Mouse (Mus musculus) limb, embryonic 11.5 days (tissue): ENCODE measurements around the gene Nr1d1. TPM values are rescaled to one million over a fixed set of nuclear protein-coding genes. Genes with fewer than 3 reads are reported as not detected.

ENCODE experiments used
- ATAC-seq: fragments of 200-750 bp; cut with Nextera tagmentation; 2 replicates; pipeline ENCODE4 v1.8.0; 2017; ENCODE audit warnings: low read depth; ENCODE audit not compliant: insufficient number of reproducible peaks, low FRiP score, low TSS enrichment
- DNase-seq: peaks from one replicate; pipeline ENCODE4 v3.0.0-alpha.2; 2015; ENCODE audit warnings: low spot score
- H3K27ac ChIP-seq: fragments of 300-500 bp; sonication (generic); replicated peaks from 2 replicates; pipeline ENCODE4 v1.5.1; 2014; ENCODE audit warnings: low read depth, mild to moderate bottlenecking, low read length
- H3K27me3 ChIP-seq: fragments of 300-500 bp; sonication (generic); 2 replicates; pipeline ENCODE4 v1.6.1; 2014; ENCODE audit warnings: mild to moderate bottlenecking, low read length, mixed read lengths; ENCODE audit not compliant: control insufficient read depth, insufficient read depth
- H3K36me3 ChIP-seq: fragments of 300-500 bp; sonication (generic); 2 replicates; pipeline ENCODE4 v1.6.1; 2014; ENCODE audit warnings: mild to moderate bottlenecking, low read length, moderate library complexity, mixed read lengths; ENCODE audit not compliant: control insufficient read depth, insufficient read depth
- H3K4me1 ChIP-seq: fragments of 300-500 bp; sonication (generic); 2 replicates; pipeline ENCODE4 v1.6.1; 2014; ENCODE audit warnings: low read length, mixed read lengths; ENCODE audit not compliant: control insufficient read depth, insufficient read depth
- H3K4me2 ChIP-seq: fragments of 300-500 bp; sonication (generic); 2 replicates; pipeline ENCODE4 v1.6.1; 2014; ENCODE audit warnings: low read depth, mild to moderate bottlenecking, moderate library complexity; ENCODE audit not compliant: severe bottlenecking
- H3K4me3 ChIP-seq: fragments of 300-500 bp; sonication (generic); 2 replicates; pipeline ENCODE4 v1.5.1; 2014; ENCODE audit warnings: low read depth, low read length
- H3K9ac ChIP-seq: fragments of 300-500 bp; sonication (generic); 2 replicates; pipeline ENCODE4 v1.6.1; 2014; ENCODE audit warnings: mild to moderate bottlenecking, low read length
- H3K9me3 ChIP-seq: fragments of 300-500 bp; sonication (generic); 2 replicates; pipeline ENCODE4 v1.6.1; 2016; ENCODE audit warnings: low read length; ENCODE audit not compliant: control insufficient read depth
- WGBS: fragments of 180-500 bp; shearing (Covaris S2); extraction: QIAGEN DNeasy Blood & Tissue Kit; methylation state at CpG from one replicate; pipeline ENCODE4 v1.1.7; 2014; 5-methylcytosine and 5-hydroxymethylcytosine counted together
- polyA plus RNA-seq: library from polyadenylated mRNA; unstranded; fragments of >200 nt; fragmentation: Nextera tagmentation; extraction: Ambion mirVana; gene quantifications from 2 replicates; pipeline ENCODE4 v1.2.1, GENCODE M21; 2014

The Nr1d1 gene
- polyA plus RNA-seq, 1 experiment from 2014 or later = 1.0 TPM

DNA sequence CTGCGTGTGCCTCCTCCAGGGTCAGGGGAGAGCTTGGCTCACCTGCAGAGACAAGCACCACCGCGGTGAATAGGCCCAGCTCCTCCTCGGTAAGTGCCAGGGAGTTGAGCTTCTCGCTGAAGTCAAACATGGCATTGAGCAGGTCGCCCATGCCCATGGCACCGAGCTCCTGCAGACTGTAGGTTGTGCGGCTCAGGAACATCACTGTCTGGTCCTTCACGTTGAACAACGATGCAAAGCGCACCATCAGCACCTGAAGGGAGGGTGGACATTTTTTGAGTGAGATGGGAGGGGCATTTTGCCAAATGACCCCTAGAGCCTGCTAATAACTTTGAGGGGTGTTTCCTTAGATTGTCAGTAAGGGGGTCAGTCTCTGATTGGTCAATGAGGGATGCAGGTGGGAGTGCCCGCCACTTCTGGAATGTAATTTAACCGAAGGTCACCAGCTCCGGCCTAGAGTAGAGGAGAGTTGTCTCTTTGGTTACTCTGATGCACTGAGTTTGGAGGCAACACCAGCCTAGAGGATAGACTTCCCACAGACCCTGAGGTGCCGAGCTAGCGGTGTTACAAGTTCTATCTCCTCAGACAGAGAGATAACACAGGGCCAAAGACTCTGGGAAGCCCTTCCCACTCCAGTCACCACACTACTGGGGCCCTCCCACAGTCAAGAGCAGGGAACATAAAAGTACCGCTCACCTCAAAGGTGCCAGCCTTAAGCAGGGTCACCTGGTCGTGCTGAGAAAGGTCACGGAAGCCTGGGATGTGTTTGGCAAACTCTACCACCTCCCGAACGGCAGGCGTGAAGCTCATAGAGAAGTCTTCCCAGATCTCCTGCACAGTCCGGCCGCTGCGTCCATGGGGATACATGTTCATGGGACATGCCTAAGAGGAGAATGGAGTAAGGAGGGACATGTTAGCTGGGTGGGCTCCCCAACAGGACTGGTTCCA lies 5.9 kb downstream of the Nr1d1 start:
- no peak for DNase-seq
- 85% methylated on average over 25 of the region's 25 CpGs for WGBS
- Histone ChIP-seq H3K4me1 (peaks cover 26% of the 10 kb centered on the region), H3K9ac (no peak overlapping the region), H3K27ac (no peak overlapping the region), H3K4me2 (no peak overlapping the region), H3K36me3 (peaks cover 12% of the 10 kb centered on the region), H3K9me3 (no peaks in the 10 kb centered on the region), H3K4me3 (no peak overlapping the region; the same call in 1 of the 2 replicates), H3K27me3 (no peaks in the 10 kb centered on the region)
- no peak for ATAC-seq

DNA sequence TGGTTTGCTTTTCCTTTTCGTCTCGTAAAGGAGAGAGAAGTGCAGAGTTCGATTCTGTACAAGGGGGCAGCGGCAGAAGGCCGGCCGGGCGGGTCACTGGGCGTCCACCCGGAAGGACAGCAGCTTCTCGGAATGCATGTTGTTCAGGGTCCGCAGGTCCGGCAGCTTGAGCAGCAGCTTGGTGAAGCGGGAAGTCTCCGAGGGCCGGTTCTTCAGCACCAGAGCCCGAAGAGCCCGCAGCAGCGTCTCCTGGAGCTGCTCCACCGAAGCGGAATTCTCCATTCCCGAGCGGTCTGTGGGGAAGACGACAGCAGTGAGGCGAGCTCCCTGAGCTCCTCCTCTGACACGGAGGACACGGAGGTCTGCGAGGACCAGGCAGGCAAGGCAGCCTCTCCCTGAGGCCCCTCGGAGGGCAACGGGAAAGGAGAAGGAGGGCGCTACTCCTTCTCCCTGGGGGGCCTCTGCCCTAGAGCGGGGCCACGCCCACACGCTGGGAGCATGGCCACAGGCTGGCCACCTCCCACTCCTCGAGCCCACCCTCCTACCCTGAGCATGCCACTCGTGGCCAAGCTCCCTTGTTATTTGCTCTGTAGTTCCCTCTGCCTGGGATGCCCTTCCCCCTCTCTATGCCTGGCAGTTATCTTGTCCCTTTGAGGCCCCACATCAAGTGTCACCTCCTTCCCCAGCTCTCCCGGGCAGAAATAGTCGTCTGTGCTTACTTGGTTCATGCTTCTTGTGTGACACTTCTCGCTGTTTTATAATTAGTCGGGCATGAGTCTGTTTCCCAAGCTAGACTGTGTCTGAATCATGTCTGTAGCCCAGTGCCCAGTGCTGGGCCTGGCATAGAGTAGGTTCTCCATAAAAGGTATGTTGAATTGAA lies 6.8 kb downstream of the Nr1d1 start:
- no peak for ATAC-seq
- peaks cover 23% of the 10 kb centered on the region for H3K4me1 ChIP-seq
- peak overlapping the region; percentile 9; the same call in 1 of the 2 replicates for H3K9ac ChIP-seq

DNA sequence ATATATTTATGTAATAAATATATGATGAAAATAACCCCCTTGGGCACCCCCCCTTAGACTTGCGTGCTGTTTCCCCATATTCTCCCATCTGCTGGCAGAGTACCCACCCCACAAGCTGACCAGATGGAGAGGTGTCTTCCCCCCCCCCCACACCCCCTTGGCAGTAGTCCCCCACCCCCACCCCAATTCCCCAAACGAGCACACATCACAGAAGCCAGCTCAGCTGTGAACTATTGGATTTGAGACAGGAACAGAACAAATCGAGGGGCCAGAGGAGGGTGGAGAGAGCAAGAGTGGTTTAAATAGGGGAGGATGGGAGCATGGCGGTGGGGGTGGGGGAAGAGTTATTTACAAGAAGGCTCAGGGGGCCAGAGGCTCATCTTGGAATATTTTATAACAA lies 7.4 kb downstream of the Nr1d1 start:
- no peak overlapping the region for H3K27ac ChIP-seq
- ATAC-seq (no peak), DNase-seq (no peak)
- no peak overlapping the region for H3K9ac ChIP-seq
- H3K4me3 ChIP-seq = no peak overlapping the region
- no peaks in the 10 kb centered on the region for H3K27me3 ChIP-seq
- peaks cover 13% of the 10 kb centered on the region for H3K36me3 ChIP-seq
- no peaks in the 10 kb centered on the region for H3K9me3 ChIP-seq
- peaks cover 21% of the 10 kb centered on the region for H3K4me1 ChIP-seq
- H3K4me2 ChIP-seq = no peak overlapping the region
- 32% methylated on average over 4 of the region's 4 CpGs for WGBS

More for the DNA sequence above, 6.8 kb downstream of the Nr1d1 start:
- no peak overlapping the region for H3K27ac ChIP-seq
- peaks cover 13% of the 10 kb centered on the region for H3K36me3 ChIP-seq
- no peak overlapping the region; the same call in 1 of the 2 replicates for H3K4me3 ChIP-seq
- no peaks in the 10 kb centered on the region for H3K9me3 ChIP-seq
- peak overlapping the region; percentile 30 for H3K4me2 ChIP-seq
- DNase-seq = no peak
- 31% methylated on average over 37 of the region's 39 CpGs for WGBS
- H3K27me3 ChIP-seq = no peaks in the 10 kb centered on the region

DNA sequence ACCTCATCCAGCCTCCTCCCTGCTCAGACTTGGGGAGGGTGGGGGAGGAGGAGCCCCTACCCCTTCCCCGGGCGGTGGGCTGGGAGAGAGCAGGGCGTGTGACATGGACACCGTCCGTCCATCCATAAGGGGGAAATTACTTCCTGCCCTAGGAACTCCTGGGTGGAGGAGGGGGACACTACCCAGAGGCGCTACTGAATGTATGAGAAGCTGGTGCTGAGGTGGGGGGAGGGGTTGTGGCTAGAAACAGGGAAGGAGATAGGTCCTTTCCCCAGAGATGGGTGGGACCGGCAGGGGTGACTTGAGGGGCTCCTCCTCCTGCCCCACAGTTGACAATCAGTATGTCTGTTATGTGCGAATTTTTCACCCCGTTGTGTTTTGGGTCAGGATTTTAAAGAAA lies 7.9 kb downstream of the Nr1d1 start:
- WGBS = 11% methylated on average over 9 of the region's 9 CpGs
- Histone ChIP-seq H3K4me2 (no peak overlapping the region), H3K27ac (no peak overlapping the region), H3K27me3 (no peaks in the 10 kb centered on the region), H3K9ac (no peak overlapping the region), H3K4me3 (no peak overlapping the region), H3K9me3 (no peaks in the 10 kb centered on the region), H3K36me3 (peaks cover 13% of the 10 kb centered on the region), H3K4me1 (peaks cover 21% of the 10 kb centered on the region)
- ATAC-seq = peak; percentile 13; the same call in 1 of the 2 replicates
- DNase-seq = no peak

DNA sequence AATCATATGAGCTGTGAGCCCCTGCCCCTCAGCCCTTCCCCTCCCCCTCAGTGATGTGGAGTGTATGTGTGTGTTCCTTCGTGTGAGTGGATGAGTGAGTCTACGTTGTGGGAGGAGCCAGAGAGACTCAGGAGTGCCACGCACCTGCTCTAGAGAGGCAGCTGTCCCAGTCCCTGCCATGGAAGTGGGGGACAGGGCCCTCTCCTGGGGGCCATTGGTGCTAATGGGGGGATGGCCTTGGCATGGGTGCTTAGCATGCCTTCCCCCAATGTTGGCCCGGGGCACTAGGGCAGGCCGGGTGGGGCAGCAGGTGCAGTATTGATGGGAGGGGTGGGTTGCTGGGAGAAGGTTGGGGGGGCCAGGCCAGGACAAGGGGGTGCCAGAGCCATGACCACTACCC lies 8.3 kb downstream of the Nr1d1 start:
- ATAC-seq (no peak), DNase-seq (no peak)
- Histone ChIP-seq H3K4me2 (no peak overlapping the region), H3K27ac (no peak overlapping the region), H3K36me3 (peaks cover 13% of the 10 kb centered on the region), H3K9ac (no peak overlapping the region), H3K4me3 (no peak overlapping the region), H3K4me1 (peaks cover 21% of the 10 kb centered on the region), H3K27me3 (no peaks in the 10 kb centered on the region), H3K9me3 (no peaks in the 10 kb centered on the region)
- 64% methylated on average over 5 of the region's 5 CpGs for WGBS

DNA sequence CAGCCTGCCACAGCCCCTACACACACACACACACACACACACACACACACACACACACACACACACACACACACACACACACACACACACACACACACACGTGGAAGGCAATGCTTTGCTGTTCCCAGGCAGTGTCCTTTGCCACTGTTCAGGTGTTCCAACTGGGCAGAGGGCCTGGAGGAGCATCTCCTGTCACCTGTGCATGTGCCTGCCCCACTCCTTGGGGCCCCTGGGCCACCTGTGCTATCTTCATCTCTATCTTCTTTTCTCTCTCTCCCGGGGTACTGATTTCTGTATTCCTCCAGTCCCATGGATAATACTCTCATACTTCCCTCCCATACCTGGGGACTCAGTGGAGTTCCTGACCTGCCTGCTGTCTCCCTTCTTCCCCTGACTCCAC lies 8.8 kb downstream of the Nr1d1 start:
- Histone ChIP-seq H3K27ac (no peak overlapping the region), H3K9ac (no peak overlapping the region), H3K36me3 (peaks cover 13% of the 10 kb centered on the region), H3K4me1 (peaks cover 21% of the 10 kb centered on the region), H3K9me3 (no peaks in the 10 kb centered on the region), H3K4me2 (no peak overlapping the region), H3K4me3 (no peak overlapping the region), H3K27me3 (no peaks in the 10 kb centered on the region)
- 60% methylated on average over 2 of the region's 2 CpGs for WGBS
- DNase-seq (no peak), ATAC-seq (no peak)

DNA sequence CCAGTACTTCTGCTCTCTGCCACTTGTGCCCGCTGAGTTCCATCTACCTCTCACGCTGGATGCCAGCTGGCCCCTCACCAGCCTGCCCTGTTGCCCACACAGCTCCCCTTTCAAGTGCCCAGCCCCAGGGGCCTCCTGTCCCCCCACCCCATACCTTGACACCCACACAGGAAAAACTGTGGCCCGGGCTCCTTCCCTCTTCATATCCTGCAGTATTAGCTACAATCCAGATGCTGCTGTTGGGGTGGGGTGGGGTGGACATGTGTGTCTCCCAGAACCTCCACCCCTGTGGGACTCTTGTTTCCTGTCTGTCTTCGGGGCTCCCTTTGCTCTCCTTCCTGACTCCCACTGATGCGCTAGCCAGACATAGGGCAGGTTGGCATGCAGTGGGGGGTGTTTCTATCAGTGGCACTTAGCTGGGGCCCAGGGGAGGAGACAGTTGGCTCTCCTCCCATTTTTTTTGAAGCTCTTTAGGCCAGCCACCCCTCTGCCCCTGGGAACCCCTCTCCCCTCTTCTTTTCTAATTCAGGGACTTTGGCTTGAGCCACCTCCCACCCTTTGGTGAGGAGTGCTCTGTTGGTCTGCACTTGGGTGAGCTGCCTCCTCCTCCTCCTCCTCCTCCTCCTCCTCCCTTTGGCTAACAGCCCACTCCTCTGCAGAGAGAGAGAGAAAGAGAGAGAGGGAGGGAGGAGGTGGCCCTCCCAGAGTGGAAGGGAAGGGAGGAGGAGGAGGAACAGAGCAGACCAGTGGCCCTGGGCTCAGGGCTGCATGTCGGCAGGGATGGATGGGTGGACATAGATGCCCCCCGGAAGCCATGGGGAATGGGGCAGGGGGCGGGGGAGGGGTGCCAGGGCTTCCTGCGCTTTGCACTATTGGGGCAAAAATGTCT lies 9.5 kb downstream of the Nr1d1 start:
- H3K9me3 ChIP-seq = no peaks in the 10 kb centered on the region
- DNase-seq = no peak
- H3K4me3 ChIP-seq = no peak overlapping the region
- no peak overlapping the region for H3K9ac ChIP-seq
- peaks cover 15% of the 10 kb centered on the region for H3K36me3 ChIP-seq
- no peak overlapping the region for H3K27ac ChIP-seq
- 60% methylated on average over 7 of the region's 9 CpGs for WGBS
- ATAC-seq = no peak
- peaks cover 21% of the 10 kb centered on the region for H3K4me1 ChIP-seq
- no peak overlapping the region for H3K4me2 ChIP-seq
- no peaks in the 10 kb centered on the region for H3K27me3 ChIP-seq

DNA sequence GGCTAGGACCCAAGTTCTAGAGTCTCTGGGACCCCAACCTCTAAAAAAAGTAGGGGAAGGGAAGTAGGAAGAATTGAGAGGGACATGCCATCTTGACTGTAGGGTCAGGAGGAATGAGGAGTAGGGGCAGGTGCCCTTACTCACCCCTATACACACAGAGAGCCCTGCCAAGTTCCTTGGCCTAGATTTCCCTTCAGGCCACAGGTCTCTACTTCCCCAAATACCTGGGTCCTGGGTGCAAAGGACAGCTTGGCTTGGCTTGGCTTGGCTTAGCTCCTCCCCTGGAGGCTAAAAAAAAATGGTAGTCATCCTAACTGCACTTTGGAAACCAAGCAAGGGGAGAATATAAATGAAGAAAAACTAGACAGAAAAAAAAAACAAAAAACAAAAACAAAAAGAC lies 10.4 kb downstream of the Nr1d1 start:
- Histone ChIP-seq H3K36me3 (peaks cover 15% of the 10 kb centered on the region), H3K9me3 (no peaks in the 10 kb centered on the region), H3K9ac (no peak overlapping the region), H3K27ac (no peak overlapping the region), H3K4me1 (peaks cover 21% of the 10 kb centered on the region), H3K4me3 (no peak overlapping the region), H3K27me3 (no peaks in the 10 kb centered on the region), H3K4me2 (no peak overlapping the region)
- no peak for DNase-seq
- no peak for ATAC-seq
